Comparison of ENCODE assay signal across 16 mouse cellular contexts in genomic region chr11:35857395-35858067, GRCm38 (mm10). TPM values are rescaled to one million over a fixed set of nuclear protein-coding genes. Genes with fewer than 3 reads are reported as not detected.
DNase-seq lines count a peak whose midpoint lies in the region; ATAC-seq and TF ChIP-seq lines count a peak whose summit lies in the region.
"Had no signal": no experiment of that assay in that cellular context is flagged by ENCODE, and none has a peak within 500 bp of the region (broad histone marks: within the 10 kb centered on the region; RNA-seq: fewer than 3 reads in every experiment).

No protein-coding gene starts in this region.

- H3K4me3 ChIP-seq in MEL (ENCODE audit: control insufficient read depth in 1 of 2, insufficient read depth in 1 of 2, low read depth in 2 of 2, low read length in 2 of 2), result no peak overlapping the region
- H3K4me3 ChIP-seq in forebrain, embryonic 12.5 days (replicated peaks), result no peak overlapping the region
- no peak overlapping the region for H3K4me3 ChIP-seq in hindbrain, embryonic 16.5 days (ENCODE audit: low read length)
- no peak overlapping the region for H3K4me3 ChIP-seq in midbrain, postnatal 0 days (ENCODE audit: low read depth, low read length)

- no peaks in the 10 kb centered on the region for H3K27me3 ChIP-seq in MEL (ENCODE audit: control insufficient read depth in 1 of 2, insufficient read depth in 2 of 2, low read length in 2 of 2)
- no peaks in the 10 kb centered on the region for H3K27me3 ChIP-seq in forebrain, embryonic 12.5 days
- no peaks in the 10 kb centered on the region for H3K27me3 ChIP-seq in hindbrain, embryonic 16.5 days (replicated peaks; ENCODE audit: control insufficient read depth, insufficient read depth, low read length)
- H3K27me3 ChIP-seq in midbrain, postnatal 0 days (ENCODE audit: insufficient read depth, low read length), result no peaks in the 10 kb centered on the region

- no peak overlapping the region for H3K9ac ChIP-seq in MEL (ENCODE audit: control insufficient read depth, low read depth, low read length, poor library complexity, severe bottlenecking)
- no peak overlapping the region for H3K9ac ChIP-seq in forebrain, embryonic 12.5 days
- H3K9ac ChIP-seq in hindbrain, embryonic 16.5 days (ENCODE audit: low read depth, low read length), result no peak overlapping the region
- H3K9ac ChIP-seq in midbrain, postnatal 0 days (replicated peaks; ENCODE audit: low read length, poor library complexity, severe bottlenecking), result no peak overlapping the region

- no peaks in the 10 kb centered on the region for H3K79me2 ChIP-seq in MEL (ENCODE audit: control insufficient read depth, insufficient read depth, low read length, poor library complexity)

- no peak overlapping the region for H3K4me2 ChIP-seq in forebrain, embryonic 12.5 days
- H3K4me2 ChIP-seq in hindbrain, embryonic 16.5 days (ENCODE audit: low read length), result no peak overlapping the region
- H3K4me2 ChIP-seq in midbrain, postnatal 0 days (ENCODE audit: low read depth, low read length, poor library complexity, severe bottlenecking), result no peak overlapping the region

- no peak for TF ChIP-seq CTCF in MEL (IDR thresholded peaks at IDR 0.05 in 2 of 3, conservative IDR thresholded peaks at IDR 0.05 in 1 of 3; ENCODE audit: control insufficient read depth in 1 of 3, insufficient read depth in 1 of 3, low read depth in 2 of 3, low read length in 3 of 3, poor library complexity in 1 of 3, severe bottlenecking in 1 of 3)
- TF ChIP-seq CTCF in midbrain, postnatal 0 days (IDR thresholded peaks at IDR 0.05), result no peak

- TF ChIP-seq POLR2A in MEL (IDR thresholded peaks at IDR 0.05; ENCODE audit: control insufficient read depth in 1 of 2, insufficient read depth in 1 of 2, low read depth in 1 of 2, low read length in 2 of 2, poor library complexity in 1 of 2), result no peak

- TF ChIP-seq EP300 in MEL (IDR thresholded peaks at IDR 0.05; ENCODE audit: low read depth in 1 of 2, low read length in 2 of 2), result no peak

- no peak for DNase-seq in MEL (ENCODE audit: low read depth, low spot score)
- DNase-seq in midbrain, postnatal 0 days (ENCODE audit: low spot score), result no peak
- DNase-seq in embryo, embryonic 10.5 days (ENCODE audit: low spot score), result no peak
- no peak for DNase-seq in kidney, adult 8-10 months
- DNase-seq in kidney, postnatal 4 days, result no peak
- DNase-seq in frontal cortex, postnatal 36 days (ENCODE audit: low spot score in 2 of 2), result no peak
- DNase-seq: adrenal gland, adult 8-10 months; cerebellum, adult 11-12 months; heart, postnatal 14 days; thymus, postnatal 25 days had no signal

- no peak for TF ChIP-seq RAD21 in MEL (IDR thresholded peaks at IDR 0.05; ENCODE audit: low read depth, low read length)

- H3K36me3 ChIP-seq in MEL (ENCODE audit: control insufficient read depth in 1 of 2, insufficient read depth in 2 of 2, low read length in 2 of 2), result no peaks in the 10 kb centered on the region
- H3K36me3 ChIP-seq in forebrain, embryonic 12.5 days (replicated peaks), result peaks cover 19% of the 10 kb centered on the region
- peaks cover 6% of the 10 kb centered on the region for H3K36me3 ChIP-seq in hindbrain, embryonic 16.5 days (ENCODE audit: control insufficient read depth, insufficient read depth, low read length)
- no peaks in the 10 kb centered on the region for H3K36me3 ChIP-seq in midbrain, postnatal 0 days (ENCODE audit: insufficient read depth, low read length)

- no peaks in the 10 kb centered on the region for H3K4me1 ChIP-seq in MEL (ENCODE audit: control insufficient read depth in 1 of 2, insufficient read depth in 2 of 2, low read length in 2 of 2)
- H3K4me1 ChIP-seq in forebrain, embryonic 12.5 days, result peaks cover 34% of the 10 kb centered on the region
- peaks cover 21% of the 10 kb centered on the region for H3K4me1 ChIP-seq in hindbrain, embryonic 16.5 days (ENCODE audit: control insufficient read depth, insufficient read depth, low read depth, low read length)
- peaks cover 12% of the 10 kb centered on the region; the same call in 1 of the 2 replicates for H3K4me1 ChIP-seq in midbrain, postnatal 0 days (ENCODE audit: insufficient read depth, low read length)

- H3K27ac ChIP-seq in MEL (ENCODE audit: control insufficient read depth, low read depth, low read length), result no peak overlapping the region
- peak overlapping the region; percentile 94 for H3K27ac ChIP-seq in forebrain, embryonic 12.5 days
- H3K27ac ChIP-seq in hindbrain, embryonic 16.5 days (ENCODE audit: low read depth, low read length), result peak overlapping the region; percentile 84
- peak overlapping the region; percentile 76 for H3K27ac ChIP-seq in midbrain, postnatal 0 days (ENCODE audit: low read depth, low read length)

- H3K9me3 ChIP-seq in MEL (replicated peaks; ENCODE audit: insufficient read depth, low read length), result no peaks in the 10 kb centered on the region
- no peaks in the 10 kb centered on the region for H3K9me3 ChIP-seq in forebrain, embryonic 12.5 days
- no peaks in the 10 kb centered on the region for H3K9me3 ChIP-seq in hindbrain, embryonic 16.5 days (ENCODE audit: control insufficient read depth, low read length)
- no peaks in the 10 kb centered on the region for H3K9me3 ChIP-seq in midbrain, postnatal 0 days (ENCODE audit: low read length)

- ATAC-seq in forebrain, embryonic 12.5 days (ENCODE audit: low FRiP score), result peak; percentile 10; the same call in 1 of the 2 replicates
- no peak for ATAC-seq in hindbrain, embryonic 16.5 days
- ATAC-seq in midbrain, postnatal 0 days (ENCODE audit: low FRiP score), result no peak
- ATAC-seq: lung, postnatal 0 days had no signal

- WGBS in forebrain, embryonic 12.5 days, result 68% methylated on average over 12 of the region's 12 CpGs
- 57% methylated on average over 12 of the region's 12 CpGs for WGBS in hindbrain, embryonic 16.5 days
- WGBS in midbrain, postnatal 0 days, result 65% methylated on average over 12 of the region's 12 CpGs

TF ChIP-seq in MEL, 35 proteins besides CTCF, POLR2A, EP300 and RAD21:
- TF ChIP-seq USF1 (IDR thresholded peaks at IDR 0.05; ENCODE audit: low read depth, low read length), result peak; percentile 40; the same call in 1 of the 2 replicates
- TF ChIP-seq TBP (IDR thresholded peaks at IDR 0.05; ENCODE audit: low read depth, low read length), result no peak

RNA-seq across cellular contexts. Expression of gene Rars, which starts 23.2 kb away (rescaled TPM):
- total RNA-seq in MEL (2012; rRNA removed), result 251 and 268 TPM in 2 replicates
- polyA plus RNA-seq in MEL (2012; ENCODE audit: insufficient read depth in 1 of 2, insufficient read length in 2 of 2, low read depth in 1 of 2, low replicate concordance in 2 of 2, missing spikeins in 1 of 2), result 100 to 1,000 TPM; 193 to 396 TPM
- polyA plus RNA-seq in forebrain, embryonic 12.5 days (2016; fragmentation: Nextera tagmentation; extraction: Ambion mirVana), result 83.7 and 85.6 TPM in 2 replicates
- 64.9 and 70.3 TPM in 2 replicates for polyA plus RNA-seq in hindbrain, embryonic 16.5 days (2015; fragmentation: Nextera tagmentation; extraction: Ambion mirVana)
- 41.3 and 45.8 TPM in 2 replicates for total RNA-seq in midbrain, postnatal 0 days (2014; rRNA removed)
- polyA plus RNA-seq in midbrain, postnatal 0 days (2015; fragmentation: Nextera tagmentation; extraction: Ambion mirVana), result 61.9 and 66.2 TPM in 2 replicates

RNA-seq across cellular contexts. Expression of gene Fbll1, which starts 58.8 kb away (rescaled TPM):
- total RNA-seq in MEL (2012; rRNA removed), result not detected in 2 replicates
- not detected for polyA plus RNA-seq in MEL (2012; ENCODE audit: insufficient read depth in 1 of 2, insufficient read length in 2 of 2, low read depth in 1 of 2, low replicate concordance in 2 of 2, missing spikeins in 1 of 2)
- polyA plus RNA-seq in forebrain, embryonic 12.5 days (2016; fragmentation: Nextera tagmentation; extraction: Ambion mirVana), result 6.3 and 6.9 TPM in 2 replicates
- polyA plus RNA-seq in hindbrain, embryonic 16.5 days (2015; fragmentation: Nextera tagmentation; extraction: Ambion mirVana), result 4.8 and 12.2 TPM in 2 replicates
- total RNA-seq in midbrain, postnatal 0 days (2014; rRNA removed), result 57.1 and 75.5 TPM in 2 replicates
- polyA plus RNA-seq in midbrain, postnatal 0 days (2015; fragmentation: Nextera tagmentation; extraction: Ambion mirVana), result 31.0 and 34.6 TPM in 2 replicates
- total RNA-seq: heart, postnatal 14 days; liver, adult 2 months had no signal
- polyA plus RNA-seq: gonadal fat pad, adult 2 months; kidney, embryonic 16.5 days; liver, adult 2 months; lung, postnatal 0 days had no signal
